Mouse (Mus musculus): ENCODE measurements around the gene Tubg1. TPM values are rescaled to one million over a fixed set of nuclear protein-coding genes. Genes with fewer than 3 reads are reported as not detected.

Tubg1 gene
- polyA plus RNA-seq, 1 experiment from 2014 or later = 48.4 TPM

DNA sequence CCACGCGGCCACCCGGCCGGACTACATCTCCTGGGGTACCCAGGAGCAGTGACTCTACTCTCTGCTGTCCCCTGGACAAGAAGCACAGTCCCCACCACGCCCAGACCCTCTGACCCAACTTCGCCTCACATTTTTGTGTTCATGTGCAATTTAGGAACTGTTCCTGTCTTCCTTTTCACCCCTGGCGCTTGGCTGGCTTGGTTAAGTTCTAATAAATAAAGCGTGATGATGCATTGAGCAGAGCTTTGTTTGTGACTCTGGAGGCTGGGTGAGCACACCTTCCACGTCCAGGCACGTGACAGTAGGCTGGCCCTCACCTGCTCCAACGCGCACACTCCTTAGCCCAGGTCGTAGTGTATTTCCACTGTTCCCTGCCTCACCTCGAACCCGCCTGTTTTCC is 41.8 kb downstream of the Tubg1 start:
- H3K4me2 ChIP-seq (ENCODE audit: low read length) = no peak overlapping the region
- DNase-seq (ENCODE audit: low spot score) = no peak
- peaks cover 28% of the 10 kb centered on the region for H3K36me3 ChIP-seq (ENCODE audit: insufficient read depth, low read length)
- H3K27ac ChIP-seq = no peak overlapping the region
- H3K9ac ChIP-seq (ENCODE audit: low read depth, low read length) = no peak overlapping the region
- H3K27me3 ChIP-seq (ENCODE audit: insufficient read depth, low read length) = no peaks in the 10 kb centered on the region; the same call in 1 of the 2 replicates
- TF ChIP-seq CTCF (IDR thresholded peaks at IDR 0.05; ENCODE audit: low read depth) = no peak
- H3K9me3 ChIP-seq (replicated peaks; ENCODE audit: low read length) = no peaks in the 10 kb centered on the region
- peaks cover 19% of the 10 kb centered on the region for H3K4me1 ChIP-seq (replicated peaks; ENCODE audit: insufficient read depth, low read length)
- no peak overlapping the region for H3K4me3 ChIP-seq (replicated peaks; ENCODE audit: low read depth, low read length)
- WGBS = 89% methylated on average over 15 of the region's 15 CpGs
- ATAC-seq (replicated peaks; ENCODE audit: low FRiP score, low read depth) = no peak

DNA sequence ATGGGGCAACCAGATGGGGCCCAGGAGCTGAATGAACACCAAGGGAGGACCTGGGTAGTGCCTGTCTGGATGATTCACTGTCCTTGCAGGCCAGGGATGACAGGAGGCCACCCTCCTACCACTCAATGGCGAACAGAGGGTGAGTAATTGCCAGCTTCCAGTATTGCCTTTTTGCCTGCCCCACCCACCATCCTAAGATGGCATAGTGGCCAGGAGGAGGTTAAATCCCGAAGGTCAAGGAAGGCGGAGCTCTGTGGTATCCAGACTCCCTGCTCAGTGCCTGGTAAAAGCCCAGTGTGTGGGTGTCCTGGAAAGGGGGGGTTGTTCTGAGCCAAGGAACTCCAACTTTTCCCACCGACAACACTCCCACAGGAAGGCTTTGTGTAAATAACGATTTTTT is 42.6 kb downstream of the Tubg1 start:
- no peak overlapping the region for H3K27ac ChIP-seq

GRCm38 (mm10) chr11:101162772-101163171 is 43.0 kb downstream of the Tubg1 start:
- H3K27ac ChIP-seq = no peak overlapping the region
- WGBS = 60% methylated on average over 5 of the region's 5 CpGs
- H3K4me3 ChIP-seq (replicated peaks; ENCODE audit: low read depth, low read length) = no peak overlapping the region
- peaks cover 19% of the 10 kb centered on the region for H3K4me1 ChIP-seq (replicated peaks; ENCODE audit: insufficient read depth, low read length)
- no peak for TF ChIP-seq CTCF (IDR thresholded peaks at IDR 0.05; ENCODE audit: low read depth)
- ATAC-seq (replicated peaks; ENCODE audit: low FRiP score, low read depth) (no peak), DNase-seq (ENCODE audit: low spot score) (no peak)
- no peaks in the 10 kb centered on the region; the same call in 1 of the 2 replicates for H3K27me3 ChIP-seq (ENCODE audit: insufficient read depth, low read length)
- H3K9me3 ChIP-seq (replicated peaks; ENCODE audit: low read length) = no peaks in the 10 kb centered on the region
- H3K36me3 ChIP-seq (ENCODE audit: insufficient read depth, low read length) = peaks cover 38% of the 10 kb centered on the region
- no peak overlapping the region for H3K9ac ChIP-seq (ENCODE audit: low read depth, low read length)
- H3K4me2 ChIP-seq (ENCODE audit: low read length) = no peak overlapping the region

More for the DNA sequence above, 42.6 kb downstream of the Tubg1 start:
- no peak overlapping the region for H3K4me2 ChIP-seq (ENCODE audit: low read length)
- peaks cover 34% of the 10 kb centered on the region for H3K36me3 ChIP-seq (ENCODE audit: insufficient read depth, low read length)
- no peak for DNase-seq (ENCODE audit: low spot score)
- no peak for TF ChIP-seq CTCF (IDR thresholded peaks at IDR 0.05; ENCODE audit: low read depth)
- H3K9ac ChIP-seq (ENCODE audit: low read depth, low read length) = no peak overlapping the region
- H3K27me3 ChIP-seq (ENCODE audit: insufficient read depth, low read length) = no peaks in the 10 kb centered on the region; the same call in 1 of the 2 replicates
- H3K4me1 ChIP-seq (replicated peaks; ENCODE audit: insufficient read depth, low read length) = peaks cover 19% of the 10 kb centered on the region
- no peak for ATAC-seq (replicated peaks; ENCODE audit: low FRiP score, low read depth)
- no peaks in the 10 kb centered on the region for H3K9me3 ChIP-seq (replicated peaks; ENCODE audit: low read length)
- no peak overlapping the region for H3K4me3 ChIP-seq (replicated peaks; ENCODE audit: low read depth, low read length)
- WGBS = 51% methylated on average over 5 of the region's 5 CpGs

DNA sequence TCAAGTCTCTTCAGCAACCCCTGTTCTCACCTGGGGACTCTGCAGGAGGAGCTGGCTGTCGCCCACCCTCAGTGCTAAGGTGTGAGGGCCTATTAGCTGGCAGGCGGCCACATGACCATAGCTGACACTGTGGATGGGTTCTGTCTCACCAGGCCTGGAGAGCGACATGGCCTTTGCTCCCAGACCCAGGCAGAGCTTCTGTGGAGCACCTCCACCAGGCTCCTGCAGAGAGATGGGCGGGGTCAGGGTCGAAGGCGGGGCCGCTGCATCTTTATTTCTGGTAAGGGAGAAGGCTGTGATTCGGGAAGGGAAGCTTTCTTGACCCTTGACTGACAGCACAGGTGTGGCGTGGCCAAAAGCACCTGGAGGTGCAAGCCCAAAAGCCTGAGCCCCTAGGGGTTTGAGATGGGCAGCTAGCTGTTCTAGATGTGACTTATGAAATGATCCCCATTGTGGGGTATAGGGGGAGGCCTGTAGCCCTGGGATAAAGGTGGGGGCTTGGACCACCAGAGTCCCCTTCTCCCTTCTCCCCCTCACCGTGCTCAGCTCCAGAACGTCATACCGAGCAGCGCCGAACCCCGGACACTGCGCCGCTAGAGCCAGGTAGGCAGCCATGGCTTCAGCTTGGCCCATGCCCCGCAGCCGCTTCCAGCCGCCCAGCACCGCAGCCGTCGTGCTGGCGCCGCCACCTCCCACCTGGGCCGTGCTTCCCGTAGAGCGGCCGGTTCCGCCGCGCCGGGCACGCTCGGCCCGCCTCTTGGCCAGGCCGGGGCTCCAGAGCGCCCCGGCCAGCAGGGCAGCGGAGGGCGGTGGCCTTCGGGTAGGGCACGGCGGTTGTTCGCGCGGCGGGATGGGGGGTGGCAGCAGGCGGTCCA is 44.0 kb downstream of the Tubg1 start:
- H3K36me3 ChIP-seq (ENCODE audit: insufficient read depth, low read length) = peaks cover 39% of the 10 kb centered on the region
- peak overlapping the region; percentile 16 for H3K4me3 ChIP-seq (replicated peaks; ENCODE audit: low read depth, low read length)
- no peaks in the 10 kb centered on the region; the same call in 1 of the 2 replicates for H3K27me3 ChIP-seq (ENCODE audit: insufficient read depth, low read length)
- no peak for TF ChIP-seq CTCF (IDR thresholded peaks at IDR 0.05; ENCODE audit: low read depth)
- WGBS = 41% methylated on average over 46 of the region's 49 CpGs
- H3K4me2 ChIP-seq (ENCODE audit: low read length) = peak overlapping the region; percentile 51
- no peak overlapping the region for H3K9ac ChIP-seq (ENCODE audit: low read depth, low read length)
- peaks cover 19% of the 10 kb centered on the region for H3K4me1 ChIP-seq (replicated peaks; ENCODE audit: insufficient read depth, low read length)
- ATAC-seq (replicated peaks; ENCODE audit: low FRiP score, low read depth) = peak; percentile 30; the same call in 1 of the 2 replicates
- H3K9me3 ChIP-seq (replicated peaks; ENCODE audit: low read length) = no peaks in the 10 kb centered on the region
- H3K27ac ChIP-seq = no peak overlapping the region
- no peak for DNase-seq (ENCODE audit: low spot score)

GRCm38 (mm10) chr11:101164351-101164665 is 44.6 kb downstream of the Tubg1 start:
- Histone ChIP-seq H3K36me3 (ENCODE audit: insufficient read depth, low read length) (peaks cover 39% of the 10 kb centered on the region), H3K9ac (ENCODE audit: low read depth, low read length) (no peak overlapping the region), H3K4me2 (ENCODE audit: low read length) (peak overlapping the region; percentile 51), H3K9me3 (replicated peaks; ENCODE audit: low read length) (no peaks in the 10 kb centered on the region), H3K27ac (no peak overlapping the region), H3K4me3 (replicated peaks; ENCODE audit: low read depth, low read length) (peak overlapping the region; percentile 16), H3K27me3 (ENCODE audit: insufficient read depth, low read length) (no peaks in the 10 kb centered on the region; the same call in 1 of the 2 replicates), H3K4me1 (replicated peaks; ENCODE audit: insufficient read depth, low read length) (peaks cover 25% of the 10 kb centered on the region)
- DNase-seq (ENCODE audit: low spot score) = no peak
- 34% methylated on average over 21 of the region's 21 CpGs for WGBS
- no peak for TF ChIP-seq CTCF (IDR thresholded peaks at IDR 0.05; ENCODE audit: low read depth)
- no peak for ATAC-seq (replicated peaks; ENCODE audit: low FRiP score, low read depth)

GRCm38 (mm10) chr11:101164677-101165580 is 45.2 kb downstream of the Tubg1 start:
- no peak overlapping the region for H3K4me2 ChIP-seq (ENCODE audit: low read length)
- H3K36me3 ChIP-seq (ENCODE audit: insufficient read depth, low read length) = peaks cover 39% of the 10 kb centered on the region
- DNase-seq (ENCODE audit: low spot score) (no peak), ATAC-seq (replicated peaks; ENCODE audit: low FRiP score, low read depth) (no peak)
- no peak overlapping the region for H3K4me3 ChIP-seq (replicated peaks; ENCODE audit: low read depth, low read length)
- no peaks in the 10 kb centered on the region; the same call in 1 of the 2 replicates for H3K27me3 ChIP-seq (ENCODE audit: insufficient read depth, low read length)
- 49% methylated on average over 35 of the region's 35 CpGs for WGBS
- H3K27ac ChIP-seq = no peak overlapping the region
- TF ChIP-seq CTCF (IDR thresholded peaks at IDR 0.05; ENCODE audit: low read depth) = no peak
- no peak overlapping the region for H3K9ac ChIP-seq (ENCODE audit: low read depth, low read length)
- no peaks in the 10 kb centered on the region for H3K9me3 ChIP-seq (replicated peaks; ENCODE audit: low read length)
- H3K4me1 ChIP-seq (replicated peaks; ENCODE audit: insufficient read depth, low read length) = peaks cover 31% of the 10 kb centered on the region
